Mouse (Mus musculus) lung, embryonic 16.5 days (tissue): Measurements from ENCODE around the gene Gm21985. TPM values are rescaled to one million over a fixed set of nuclear protein-coding genes. Genes with fewer than 3 reads are reported as not detected.
A peak's percentile ranks its signal among the peaks of the same experiment; 100 is the strongest.

Experiments
- ATAC-seq: fragments of 200-750 bp; cut with Nextera tagmentation; 2 replicates; pipeline ENCODE4 v1.8.0; 2017; ENCODE audit warnings: low read depth, mild to moderate bottlenecking, moderate library complexity
- H3K27ac ChIP-seq: fragments of 300-500 bp; sonication (generic); 2 replicates; pipeline ENCODE4 v1.5.1; 2014; ENCODE audit warnings: mild to moderate bottlenecking, control low read depth, low read length
- H3K27me3 ChIP-seq: fragments of 300-500 bp; sonication (generic); 2 replicates; pipeline ENCODE4 v1.6.1; 2014; ENCODE audit warnings: low read depth, low read length, mixed read lengths; ENCODE audit not compliant: control insufficient read depth, insufficient read depth
- H3K36me3 ChIP-seq: fragments of 300-500 bp; sonication (generic); 2 replicates; pipeline ENCODE4 v1.6.1; 2014; ENCODE audit warnings: low read length; ENCODE audit not compliant: control insufficient read depth, insufficient read depth
- H3K4me1 ChIP-seq: fragments of 300-500 bp; sonication (generic); replicated peaks from 2 replicates; pipeline ENCODE4 v1.6.1; 2014; ENCODE audit warnings: low read length, mixed read lengths; ENCODE audit not compliant: control insufficient read depth, insufficient read depth
- H3K4me2 ChIP-seq: fragments of 300-500 bp; sonication (generic); 2 replicates; pipeline ENCODE4 v1.6.1; 2014; ENCODE audit warnings: low read depth, low read length, control low read depth
- H3K4me3 ChIP-seq: fragments of 300-500 bp; sonication (generic); 2 replicates; pipeline ENCODE4 v1.5.1; 2014; ENCODE audit warnings: mild to moderate bottlenecking, low read length, control low read depth
- H3K9ac ChIP-seq: fragments of 300-500 bp; sonication (generic); 2 replicates; pipeline ENCODE4 v1.6.1; 2014; ENCODE audit warnings: low read length, control low read depth
- H3K9me3 ChIP-seq: fragments of 300-500 bp; sonication (generic); 2 replicates; pipeline ENCODE4 v1.6.1; 2016; ENCODE audit warnings: low read length; ENCODE audit not compliant: control insufficient read depth
- WGBS: fragments of 180-500 bp; shearing (Covaris S2); extraction: QIAGEN DNeasy Blood & Tissue Kit; methylation state at CpG from one replicate; pipeline ENCODE4 v1.1.7; 2014; 5-methylcytosine and 5-hydroxymethylcytosine counted together
- polyA plus RNA-seq: library from polyadenylated mRNA; unstranded; fragments of >200 nt; fragmentation: Nextera tagmentation; extraction: Ambion mirVana; gene quantifications from 2 replicates; pipeline ENCODE4 v1.2.1, GENCODE M21; 2015

Gene Gm21985
- polyA plus RNA-seq, 1 experiment from 2014 or later, result not detected

- Histone ChIP-seq H3K4me2 (no peak overlapping the region), H3K4me1 (no peaks in the 10 kb centered on the region), H3K27me3 (no peaks in the 10 kb centered on the region), H3K27ac (no peak overlapping the region), H3K9ac (no peak overlapping the region), H3K4me3 (no peak overlapping the region), H3K9me3 (no peaks in the 10 kb centered on the region), H3K36me3 (no peaks in the 10 kb centered on the region)
- 87% methylated on average over 4 of the region's 4 CpGs for WGBS
- no peak for ATAC-seq
These were observed 32.1 kb downstream of the Gm21985 start for GRCm38 (mm10) chr2:112298221-112298620.

GRCm38 (mm10) chr2:112308671-112309070, 42.6 kb downstream of the Gm21985 start:
- H3K4me2 ChIP-seq, result peak overlapping the region; percentile 9; the same call in 1 of the 2 replicates
- no peak for ATAC-seq
- no peak overlapping the region for H3K27ac ChIP-seq
- H3K4me3 ChIP-seq, result no peak overlapping the region
- 61% methylated on average over 3 of the region's 3 CpGs for WGBS
- no peaks in the 10 kb centered on the region for H3K27me3 ChIP-seq
- no peak overlapping the region for H3K9ac ChIP-seq
- H3K9me3 ChIP-seq, result no peaks in the 10 kb centered on the region
- peaks cover 3% of the 10 kb centered on the region; the same call in 1 of the 2 replicates for H3K4me1 ChIP-seq
- no peaks in the 10 kb centered on the region for H3K36me3 ChIP-seq

- H3K27me3 ChIP-seq, result no peaks in the 10 kb centered on the region
- H3K4me1 ChIP-seq, result peaks cover 3% of the 10 kb centered on the region; the same call in 1 of the 2 replicates
- H3K4me2 ChIP-seq, result peak overlapping the region; percentile 9; the same call in 1 of the 2 replicates
- no peak overlapping the region for H3K4me3 ChIP-seq
- 0 out of 2 replicates have a peak, but pooled peaks have one; percentile 26 for ATAC-seq
- no peaks in the 10 kb centered on the region for H3K36me3 ChIP-seq
- H3K9ac ChIP-seq, result no peak overlapping the region
- H3K9me3 ChIP-seq, result no peaks in the 10 kb centered on the region
- H3K27ac ChIP-seq, result no peak overlapping the region
- 41% methylated on average over 10 of the region's 10 CpGs for WGBS
These were observed 43.1 kb downstream of the Gm21985 start for GRCm38 (mm10) chr2:112309161-112309600.

- ATAC-seq, result no peak
- no peaks in the 10 kb centered on the region for H3K4me1 ChIP-seq
- H3K27me3 ChIP-seq, result no peaks in the 10 kb centered on the region
- H3K4me3 ChIP-seq, result no peak overlapping the region
- no peaks in the 10 kb centered on the region for H3K9me3 ChIP-seq
- no peaks in the 10 kb centered on the region for H3K36me3 ChIP-seq
- H3K9ac ChIP-seq, result no peak overlapping the region
- no peak overlapping the region for H3K4me2 ChIP-seq
- no peak overlapping the region for H3K27ac ChIP-seq
- 88% methylated on average over 7 of the region's 7 CpGs for whole genome bisulfite sequencing
These were observed 49.5 kb downstream of the Gm21985 start for GRCm38 (mm10) chr2:112315638-112316037.

- 84% methylated on average over 2 of the region's 2 CpGs for WGBS
- H3K27ac ChIP-seq, result no peak overlapping the region
- ATAC-seq, result no peak
- no peaks in the 10 kb centered on the region for H3K27me3 ChIP-seq
- H3K4me1 ChIP-seq, result no peaks in the 10 kb centered on the region
- H3K9ac ChIP-seq, result no peak overlapping the region
- no peak overlapping the region for H3K4me2 ChIP-seq
- H3K36me3 ChIP-seq, result no peaks in the 10 kb centered on the region
- no peak overlapping the region for H3K4me3 ChIP-seq
- H3K9me3 ChIP-seq, result no peaks in the 10 kb centered on the region
These were observed 52.1 kb downstream of the Gm21985 start for GRCm38 (mm10) chr2:112318227-112318626.

- ATAC-seq, result no peak
- Histone ChIP-seq H3K4me1 (no peaks in the 10 kb centered on the region), H3K4me3 (no peak overlapping the region), H3K9me3 (no peaks in the 10 kb centered on the region), H3K4me2 (no peak overlapping the region), H3K9ac (no peak overlapping the region), H3K27ac (no peak overlapping the region), H3K27me3 (no peaks in the 10 kb centered on the region), H3K36me3 (no peaks in the 10 kb centered on the region)
- 70% methylated on average over 7 of the region's 7 CpGs for WGBS
These were observed 52.8 kb downstream of the Gm21985 start for GRCm38 (mm10) chr2:112318905-112319304.

GRCm38 (mm10) chr2:112328069-112328777, 62.1 kb downstream of the Gm21985 start:
- no peak for ATAC-seq
- Histone ChIP-seq H3K27me3 (no peaks in the 10 kb centered on the region), H3K27ac (no peak overlapping the region), H3K4me3 (no peak overlapping the region), H3K9me3 (no peaks in the 10 kb centered on the region), H3K4me2 (no peak overlapping the region), H3K36me3 (no peaks in the 10 kb centered on the region), H3K9ac (no peak overlapping the region), H3K4me1 (no peaks in the 10 kb centered on the region)
- WGBS, result 80% methylated on average over 11 of the region's 11 CpGs

- no peak for ATAC-seq
- no peak overlapping the region for H3K4me3 ChIP-seq
- no peaks in the 10 kb centered on the region for H3K4me1 ChIP-seq
- WGBS, result 36% methylated on average over 4 of the region's 4 CpGs
- no peak overlapping the region for H3K27ac ChIP-seq
- H3K36me3 ChIP-seq, result peaks cover 6% of the 10 kb centered on the region
- H3K9ac ChIP-seq, result no peak overlapping the region
- no peaks in the 10 kb centered on the region for H3K27me3 ChIP-seq
- no peak overlapping the region for H3K4me2 ChIP-seq
- H3K9me3 ChIP-seq, result no peaks in the 10 kb centered on the region
These were observed 66.2 kb downstream of the Gm21985 start for GRCm38 (mm10) chr2:112332051-112332898.

GRCm38 (mm10) chr2:112337211-112337610, 71.1 kb downstream of the Gm21985 start:
- Histone ChIP-seq H3K4me2 (no peak overlapping the region), H3K9me3 (no peaks in the 10 kb centered on the region), H3K27me3 (no peaks in the 10 kb centered on the region), H3K9ac (no peak overlapping the region), H3K27ac (no peak overlapping the region), H3K4me1 (no peaks in the 10 kb centered on the region), H3K36me3 (peaks cover 16% of the 10 kb centered on the region), H3K4me3 (no peak overlapping the region)
- WGBS, result 86% methylated on average over 6 of the region's 6 CpGs
- ATAC-seq, result no peak
